Mouse (Mus musculus): ENCODE data around the gene Id1.
A peak's percentile ranks its signal among the peaks of the same experiment; 100 is the strongest.

- no peak for TF ChIP-seq POLR2A (IDR thresholded peaks at IDR 0.05; ENCODE audit: borderline replicate concordance, low read depth, low read length)
- peak; percentile 75 for TF ChIP-seq CTCF (IDR thresholded peaks at IDR 0.05; ENCODE audit: low read depth, low read length)
These were observed 44.4 kb upstream of the Id1 start for GRCm38 (mm10) chr2:152691564-152692217.
